Mouse (Mus musculus) C2C12 (cell line): ENCODE data around the gene Aqp8. TPM values are rescaled to one million over a fixed set of nuclear protein-coding genes. Genes with fewer than 3 reads are reported as not detected.

Experiments used
- H3K27me3 ChIP-seq: one replicate; pipeline ENCODE4 v1.6.1; 2011; ENCODE audit not compliant: control insufficient read depth, insufficient read depth, insufficient read length
- H3K36me3 ChIP-seq: one replicate; pipeline ENCODE4 v1.6.1; 2011; ENCODE audit not compliant: control insufficient read depth, insufficient read depth
- H3K4me3 ChIP-seq: one replicate; pipeline ENCODE4 v1.5.1; 2011; ENCODE audit warnings: mild to moderate bottlenecking, control low read depth; ENCODE audit not compliant: poor library complexity, insufficient read depth, severe bottlenecking
- H3K79me2 ChIP-seq: one replicate; pipeline ENCODE4 v1.6.1; 2011; ENCODE audit not compliant: control insufficient read depth, insufficient read depth
- H3K79me3 ChIP-seq: one replicate; pipeline ENCODE4 v1.6.1; 2011; ENCODE audit warnings: low read depth, control low read depth
- H3ac ChIP-seq: one replicate; pipeline ENCODE3; 2011; ENCODE audit warnings: low read depth; ENCODE audit not compliant: control insufficient read depth, insufficient read length
- CEBPB ChIP-seq: IDR thresholded peaks from one replicate; pipeline ENCODE4 v1.6.1; 2011; ENCODE audit warnings: low read depth, mild to moderate bottlenecking, control low read depth, moderate library complexity
- CTCF ChIP-seq: IDR thresholded peaks from one replicate; pipeline ENCODE4 v1.5.1; 2011; ENCODE audit not compliant: control insufficient read depth, insufficient read depth, insufficient read length
- FOSL1 ChIP-seq: IDR thresholded peaks from one replicate; pipeline ENCODE4 v1.8.0; 2011; ENCODE audit warnings: mild to moderate bottlenecking, low read length; ENCODE audit not compliant: poor library complexity, insufficient read depth, severe bottlenecking
- MAX ChIP-seq: IDR thresholded peaks from one replicate; pipeline ENCODE4 v1.6.1; 2011; ENCODE audit warnings: mild to moderate bottlenecking, control low read depth
- MYOD1 ChIP-seq: IDR thresholded peaks from one replicate; pipeline ENCODE4 v1.6.1; 2011; ENCODE audit warnings: low read depth; ENCODE audit not compliant: control insufficient read depth, insufficient read length
- MYOG ChIP-seq: IDR thresholded peaks from one replicate; pipeline ENCODE4 v1.6.1; 2011; ENCODE audit not compliant: control insufficient read depth, insufficient read length; ENCODE audit errors: extremely low read depth
- USF1 ChIP-seq: IDR thresholded peaks from one replicate; pipeline ENCODE4 v1.6.1; 2011; ENCODE audit warnings: low read depth, mild to moderate bottlenecking, control low read depth, moderate library complexity
- polyA plus RNA-seq: library from polyadenylated mRNA; unstranded; fragments of >200 nt; fragmentation: generic; extraction: Trizol; gene quantifications from one replicate; pipeline ENCODE4 v1.2.1, GENCODE M21; 2012; ENCODE audit warnings: missing spikeins

Aqp8 gene
- polyA plus RNA-seq, 1 experiment: 0.02 TPM

DNA sequence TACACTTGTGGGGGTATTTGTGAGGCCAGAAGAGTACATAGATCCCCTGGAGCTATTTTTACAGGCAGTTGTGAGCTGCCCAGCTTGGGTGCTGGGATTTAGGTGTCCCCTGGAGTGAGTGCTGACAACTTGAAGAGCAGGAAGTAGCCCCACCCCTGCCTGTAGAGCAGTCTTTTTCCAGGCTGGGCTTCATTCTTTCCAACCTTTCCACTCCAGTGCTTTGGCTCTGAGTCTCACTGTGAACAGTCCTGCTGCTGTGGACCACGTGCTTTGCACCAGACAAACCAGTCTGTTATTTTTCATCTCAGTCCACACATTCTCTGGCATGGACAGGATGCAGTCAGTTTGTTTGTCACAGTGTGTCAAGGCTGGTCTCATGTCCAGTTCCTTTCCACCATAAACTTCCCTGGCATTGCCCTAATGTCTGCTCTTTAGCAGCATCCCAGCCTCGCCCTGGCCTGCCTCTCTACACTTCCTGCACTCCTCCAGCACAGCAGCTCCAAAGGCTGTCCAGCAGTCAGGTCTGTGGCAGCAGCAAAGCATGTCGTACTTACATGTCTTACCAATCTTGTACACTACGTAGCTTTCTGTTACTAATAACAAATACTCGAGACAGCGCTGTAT, 36.8 kb upstream of the Aqp8 start:
- TF ChIP-seq USF1 (no peak), MYOG (no peak), MAX (no peak), FOSL1 (no peak), CEBPB (no peak), MYOD1 (no peak), CTCF (no peak)
- no peaks in the 10 kb centered on the region for H3K27me3 ChIP-seq
- H3K79me3 ChIP-seq: no peaks in the 10 kb centered on the region
- no peaks in the 10 kb centered on the region for H3K79me2 ChIP-seq
- no peak overlapping the region for H3K4me3 ChIP-seq
- no peak overlapping the region for H3ac ChIP-seq
- H3K36me3 ChIP-seq: no peaks in the 10 kb centered on the region

DNA sequence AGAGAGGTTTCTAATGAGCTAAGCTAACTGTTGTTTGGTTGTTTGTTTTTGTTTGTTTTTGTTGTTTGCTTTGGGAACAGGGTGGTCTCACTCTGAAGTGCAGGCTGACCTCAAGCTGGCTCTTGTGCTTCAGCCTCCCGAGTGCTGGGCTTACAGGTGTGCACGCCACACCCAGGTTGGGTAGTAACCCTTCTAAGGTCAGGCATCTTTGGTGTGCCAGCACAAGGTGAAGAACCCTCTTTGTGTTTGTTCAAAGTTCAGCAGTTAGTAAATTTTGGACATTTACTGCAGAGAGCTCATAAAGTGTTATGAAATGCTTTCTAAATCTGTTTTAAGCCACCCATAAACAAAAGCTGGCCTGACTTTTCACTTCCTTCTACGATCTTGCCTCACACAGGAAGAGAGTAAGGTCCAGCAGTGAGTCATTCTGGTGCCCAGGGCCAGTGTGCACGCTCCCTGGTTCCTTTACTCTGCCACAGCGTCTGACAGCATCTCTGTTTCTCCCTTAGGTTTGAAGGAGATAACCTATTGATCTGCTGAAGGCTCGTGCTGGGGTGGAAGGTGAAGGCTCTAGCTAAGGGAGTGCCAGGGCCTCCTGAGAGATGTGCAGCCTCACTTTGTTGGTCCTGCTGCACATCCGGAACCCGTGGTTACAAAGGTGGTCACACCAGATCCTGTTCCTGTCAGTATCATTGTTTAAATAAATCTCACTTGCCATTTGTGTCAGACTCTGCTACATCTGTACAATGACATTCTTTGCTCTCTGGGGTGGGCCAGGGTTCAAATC, 32.3 kb upstream of the Aqp8 start:
- H3ac ChIP-seq: no peak overlapping the region
- H3K79me2 ChIP-seq: no peaks in the 10 kb centered on the region
- no peaks in the 10 kb centered on the region for H3K36me3 ChIP-seq
- H3K79me3 ChIP-seq: no peaks in the 10 kb centered on the region
- TF ChIP-seq FOSL1 (no peak), CEBPB (peak; percentile 41), MYOG (no peak), MYOD1 (no peak), USF1 (no peak), CTCF (no peak), MAX (peak; percentile 42)
- H3K4me3 ChIP-seq: no peak overlapping the region
- no peaks in the 10 kb centered on the region for H3K27me3 ChIP-seq

DNA sequence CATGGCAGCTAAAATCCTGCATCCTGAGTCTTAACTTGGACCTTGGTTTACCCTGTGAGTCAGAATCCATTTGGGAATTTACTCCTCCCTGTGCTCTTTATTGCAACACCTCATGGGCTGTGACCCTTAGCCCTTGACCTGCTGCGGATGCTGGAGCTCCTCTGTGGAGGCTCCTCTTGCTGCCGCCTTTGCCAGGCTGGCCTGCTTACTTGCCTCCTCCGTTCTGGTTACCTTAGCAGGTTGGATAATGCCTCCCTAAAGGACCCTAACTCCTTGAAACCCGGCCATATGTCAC, 31.7 kb upstream of the Aqp8 start:
- no peaks in the 10 kb centered on the region for H3K79me2 ChIP-seq
- no peak overlapping the region for H3ac ChIP-seq
- H3K79me3 ChIP-seq: no peaks in the 10 kb centered on the region
- no peak overlapping the region for H3K4me3 ChIP-seq
- TF ChIP-seq MYOD1: no peak
- no peak for TF ChIP-seq MYOG
- TF ChIP-seq FOSL1: no peak
- no peak for TF ChIP-seq USF1
- TF ChIP-seq CTCF: no peak
- TF ChIP-seq CEBPB: peak; percentile 88
- H3K36me3 ChIP-seq: no peaks in the 10 kb centered on the region
- no peaks in the 10 kb centered on the region for H3K27me3 ChIP-seq

DNA sequence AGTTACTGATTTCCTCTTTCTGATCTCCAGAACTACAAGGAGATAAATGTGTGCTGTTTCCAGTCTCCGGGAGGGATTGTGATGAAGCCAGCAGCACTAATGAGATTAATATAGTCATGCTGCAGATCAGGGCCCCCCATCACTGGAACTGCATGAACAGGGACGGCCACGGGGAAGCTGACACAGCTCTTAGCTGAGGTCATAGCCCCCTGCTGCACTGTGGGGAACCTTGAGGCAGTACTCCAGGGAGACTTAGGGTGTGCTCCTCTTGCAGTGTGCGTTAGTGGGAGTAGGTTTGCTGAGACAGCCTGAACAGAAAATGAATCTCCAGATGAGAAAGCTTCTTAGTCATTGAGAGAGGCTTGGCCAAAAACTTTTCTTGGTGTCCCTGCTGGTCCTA, 30.9 kb upstream of the Aqp8 start:
- H3K79me3 ChIP-seq: no peaks in the 10 kb centered on the region

DNA sequence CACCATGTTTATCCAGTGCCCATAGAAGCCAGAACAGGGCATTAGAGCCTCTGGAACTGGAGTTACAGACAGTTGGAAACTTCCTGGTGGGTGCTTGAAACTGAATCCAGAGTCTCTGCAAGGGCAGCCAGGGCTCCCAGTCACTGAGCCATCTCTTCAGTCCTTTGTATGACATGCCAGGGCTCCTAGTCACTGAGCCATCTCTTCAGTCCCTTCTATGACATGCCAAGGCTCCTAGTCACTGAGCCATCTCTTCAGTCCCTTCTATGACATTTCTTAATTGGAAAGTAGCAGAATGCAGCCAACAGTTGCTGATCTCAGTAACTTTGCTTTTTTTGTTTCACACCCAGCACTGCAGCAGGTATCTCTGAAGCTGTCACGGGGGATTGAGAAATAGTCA, 20.0 kb upstream of the Aqp8 start:
- no peak for TF ChIP-seq CTCF
- no peaks in the 10 kb centered on the region for H3K79me2 ChIP-seq
- no peaks in the 10 kb centered on the region for H3K36me3 ChIP-seq
- H3ac ChIP-seq: no peak overlapping the region
- H3K4me3 ChIP-seq: no peak overlapping the region
- H3K27me3 ChIP-seq: no peaks in the 10 kb centered on the region
- H3K79me3 ChIP-seq: no peaks in the 10 kb centered on the region

More for the DNA sequence above, 30.9 kb upstream of the Aqp8 start:
- Histone ChIP-seq H3ac (no peak overlapping the region), H3K79me2 (no peaks in the 10 kb centered on the region), H3K4me3 (no peak overlapping the region), H3K27me3 (no peaks in the 10 kb centered on the region), H3K36me3 (no peaks in the 10 kb centered on the region)
- TF ChIP-seq MYOD1 (no peak), FOSL1 (no peak), MYOG (no peak)

DNA sequence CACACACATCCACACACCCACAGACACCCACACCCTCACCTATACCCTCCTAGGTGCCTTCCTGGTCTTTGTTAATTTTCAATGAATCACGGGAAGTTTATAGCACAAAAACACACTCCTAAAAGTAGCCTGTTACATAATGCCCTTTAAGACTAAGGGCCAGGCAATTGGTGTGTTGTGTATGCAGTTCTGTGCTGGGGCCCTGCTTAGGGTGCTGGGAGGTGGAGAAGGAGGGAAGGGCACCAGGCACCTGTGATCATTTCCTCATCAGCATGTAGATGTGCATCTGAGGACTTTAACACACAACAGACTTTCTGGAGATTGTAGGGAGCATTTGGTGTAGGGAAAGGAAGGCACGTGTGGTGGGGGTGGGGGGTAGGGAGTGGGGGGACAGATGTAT, 13.3 kb upstream of the Aqp8 start:
- H3K4me3 ChIP-seq: no peak overlapping the region
- H3K79me2 ChIP-seq: no peaks in the 10 kb centered on the region
- no peak for TF ChIP-seq USF1

More for the DNA sequence above, 13.3 kb upstream of the Aqp8 start:
- Histone ChIP-seq H3K27me3 (no peaks in the 10 kb centered on the region), H3K36me3 (no peaks in the 10 kb centered on the region), H3K79me3 (no peaks in the 10 kb centered on the region), H3ac (no peak overlapping the region)
